Mouse (Mus musculus): ENCODE data around the gene Sumo1. TPM values are rescaled to one million over a fixed set of nuclear protein-coding genes. Genes with fewer than 3 reads are reported as not detected.

Sumo1 gene
- polyA plus RNA-seq, 1 experiment, result 28.5 TPM

DNA sequence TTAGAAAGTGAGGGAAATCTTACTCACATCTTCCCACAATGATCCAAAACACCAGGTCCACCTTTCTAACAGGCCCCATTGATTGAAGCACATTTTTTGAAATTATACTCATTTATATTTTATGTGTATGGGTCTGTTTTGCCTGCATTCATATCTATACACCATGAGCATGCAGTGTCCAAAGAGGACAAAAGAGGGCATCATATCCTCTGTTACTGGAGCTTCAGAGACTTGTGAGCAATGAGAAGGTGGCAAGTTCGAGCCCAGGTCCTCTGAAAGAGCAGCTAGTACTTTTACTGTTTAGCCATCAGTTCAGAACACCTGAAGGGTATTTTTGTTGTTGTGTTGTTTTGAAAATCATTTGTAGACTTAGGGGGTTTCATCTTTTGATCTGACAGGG, 102.4 kb downstream of the Sumo1 start:
- Histone ChIP-seq H3K27ac (ENCODE audit: insufficient read depth, low read depth, low read length) (no peak overlapping the region), H3K4me1 (ENCODE audit: control insufficient read depth, insufficient read depth, low read length) (no peaks in the 10 kb centered on the region), H3K4me3 (ENCODE audit: insufficient read depth, low read depth, low read length) (no peak overlapping the region), H3K27me3 (replicated peaks; ENCODE audit: control insufficient read depth, insufficient read depth, low read length) (no peaks in the 10 kb centered on the region), H3K36me3 (ENCODE audit: control insufficient read depth, insufficient read depth, low read length) (no peaks in the 10 kb centered on the region)
- no peak for DNase-seq
- no peak for TF ChIP-seq POLR2A (IDR thresholded peaks at IDR 0.05; ENCODE audit: low read depth, low read length)
- no peak for TF ChIP-seq CTCF (conservative IDR thresholded peaks at IDR 0.05; ENCODE audit: insufficient read depth, insufficient read length, low read depth, low read length)
- 100% methylated on average over 1 of the region's 1 CpGs for WGBS

DNA sequence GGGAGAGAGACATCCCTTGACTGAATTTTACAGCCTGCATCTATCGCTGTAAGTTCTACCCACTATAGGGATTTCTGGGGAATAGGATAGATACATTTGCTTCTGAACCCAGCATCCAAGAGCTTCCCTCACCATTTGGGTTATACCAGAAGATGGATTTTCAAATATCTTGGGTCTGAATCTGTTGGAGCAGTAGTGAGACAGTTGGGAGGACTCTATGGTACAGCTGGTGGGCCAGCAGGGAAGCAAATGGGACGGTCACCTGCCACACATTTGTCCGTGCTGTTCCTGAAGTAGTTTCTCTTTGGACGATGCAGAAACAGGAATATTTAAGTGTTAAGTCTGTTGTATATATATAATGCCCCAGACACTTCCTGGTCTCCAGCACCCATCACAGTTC, 103.1 kb downstream of the Sumo1 start:
- Histone ChIP-seq H3K4me1 (ENCODE audit: control insufficient read depth, insufficient read depth, low read length) (no peaks in the 10 kb centered on the region), H3K4me3 (ENCODE audit: insufficient read depth, low read depth, low read length) (no peak overlapping the region), H3K36me3 (ENCODE audit: control insufficient read depth, insufficient read depth, low read length) (no peaks in the 10 kb centered on the region), H3K27me3 (replicated peaks; ENCODE audit: control insufficient read depth, insufficient read depth, low read length) (no peaks in the 10 kb centered on the region), H3K27ac (ENCODE audit: insufficient read depth, low read depth, low read length) (no peak overlapping the region)
- 89% methylated on average over 4 of the region's 4 CpGs for WGBS
- no peak for DNase-seq
- TF ChIP-seq POLR2A (IDR thresholded peaks at IDR 0.05; ENCODE audit: low read depth, low read length) (no peak), CTCF (conservative IDR thresholded peaks at IDR 0.05; ENCODE audit: insufficient read depth, insufficient read length, low read depth, low read length) (no peak)

DNA sequence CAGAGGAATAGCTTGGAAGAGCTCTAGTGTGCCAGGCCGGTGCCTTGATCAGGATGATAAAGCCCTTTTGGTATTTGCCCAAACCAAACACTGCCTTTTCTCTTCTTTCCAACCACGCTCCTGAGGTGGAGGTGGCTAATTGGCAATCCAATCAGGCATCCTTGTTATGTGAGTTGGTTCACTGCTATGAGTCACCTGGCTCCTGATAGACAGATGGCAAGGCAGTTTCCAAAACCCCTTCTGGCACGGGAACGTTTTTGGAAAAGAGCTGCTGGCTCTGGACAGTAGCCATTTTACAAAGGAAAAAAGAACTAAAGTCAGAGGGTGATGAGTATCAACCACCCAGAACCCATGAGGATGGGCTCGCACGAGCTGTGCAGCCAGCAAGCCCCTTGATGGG, 103.7 kb downstream of the Sumo1 start:
- no peak for TF ChIP-seq CTCF (conservative IDR thresholded peaks at IDR 0.05; ENCODE audit: insufficient read depth, insufficient read length, low read depth, low read length)
- no peak for TF ChIP-seq POLR2A (IDR thresholded peaks at IDR 0.05; ENCODE audit: low read depth, low read length)
- Histone ChIP-seq H3K27ac (ENCODE audit: insufficient read depth, low read depth, low read length) (no peak overlapping the region), H3K27me3 (replicated peaks; ENCODE audit: control insufficient read depth, insufficient read depth, low read length) (no peaks in the 10 kb centered on the region), H3K36me3 (ENCODE audit: control insufficient read depth, insufficient read depth, low read length) (no peaks in the 10 kb centered on the region), H3K4me3 (ENCODE audit: insufficient read depth, low read depth, low read length) (no peak overlapping the region), H3K4me1 (ENCODE audit: control insufficient read depth, insufficient read depth, low read length) (no peaks in the 10 kb centered on the region)
- WGBS, result 76% methylated on average over 6 of the region's 6 CpGs
- DNase-seq, result no peak

DNA sequence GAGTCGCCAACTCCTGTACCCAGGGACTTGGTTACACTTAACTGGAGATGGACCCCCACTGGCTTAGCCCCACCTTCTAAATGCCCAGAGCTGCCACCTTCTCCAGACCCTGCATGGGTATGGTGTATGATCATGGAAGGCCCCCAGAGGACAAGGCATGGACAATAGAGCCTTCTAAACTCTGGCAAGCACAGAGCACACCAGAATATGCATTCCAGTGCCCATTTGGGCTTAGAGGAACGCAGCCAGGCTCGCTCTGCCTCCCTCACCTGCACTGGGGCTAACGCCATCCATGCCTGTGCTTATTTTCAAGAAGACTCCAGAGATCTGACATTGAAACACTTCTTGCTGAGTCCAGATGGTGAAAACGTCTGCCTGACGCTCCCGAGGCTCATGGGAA, 104.4 kb downstream of the Sumo1 start:
- DNase-seq, result no peak
- WGBS, result 74% methylated on average over 7 of the region's 7 CpGs
- Histone ChIP-seq H3K4me3 (ENCODE audit: insufficient read depth, low read depth, low read length) (no peak overlapping the region), H3K27ac (ENCODE audit: insufficient read depth, low read depth, low read length) (no peak overlapping the region), H3K27me3 (replicated peaks; ENCODE audit: control insufficient read depth, insufficient read depth, low read length) (no peaks in the 10 kb centered on the region), H3K36me3 (ENCODE audit: control insufficient read depth, insufficient read depth, low read length) (no peaks in the 10 kb centered on the region), H3K4me1 (ENCODE audit: control insufficient read depth, insufficient read depth, low read length) (no peaks in the 10 kb centered on the region)
- TF ChIP-seq POLR2A (IDR thresholded peaks at IDR 0.05; ENCODE audit: low read depth, low read length) (no peak), CTCF (conservative IDR thresholded peaks at IDR 0.05; ENCODE audit: insufficient read depth, insufficient read length, low read depth, low read length) (no peak)

DNA sequence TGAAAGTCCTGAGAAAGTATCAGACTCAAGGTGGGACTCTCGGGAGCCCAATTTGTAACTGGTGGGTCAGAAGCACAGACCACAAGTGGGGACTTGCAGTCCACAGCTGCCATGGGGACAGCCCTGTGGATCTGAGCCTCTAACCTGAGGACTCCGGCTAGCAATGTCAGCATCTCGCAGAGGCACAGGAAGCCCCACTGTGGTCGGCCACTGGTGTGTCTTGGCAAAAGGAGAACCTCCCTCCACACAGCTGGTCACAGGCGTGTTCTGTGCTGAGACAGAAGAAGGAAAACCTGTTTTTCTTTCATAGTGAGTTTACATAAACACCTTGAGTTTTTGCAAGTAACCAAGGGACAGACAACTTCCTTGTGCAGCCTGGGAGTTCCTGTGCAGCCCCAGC, 104.8 kb downstream of the Sumo1 start:
- 69% methylated on average over 5 of the region's 5 CpGs for WGBS
- Histone ChIP-seq H3K4me1 (ENCODE audit: control insufficient read depth, insufficient read depth, low read length) (no peaks in the 10 kb centered on the region), H3K27ac (ENCODE audit: insufficient read depth, low read depth, low read length) (no peak overlapping the region), H3K36me3 (ENCODE audit: control insufficient read depth, insufficient read depth, low read length) (no peaks in the 10 kb centered on the region), H3K27me3 (replicated peaks; ENCODE audit: control insufficient read depth, insufficient read depth, low read length) (no peaks in the 10 kb centered on the region), H3K4me3 (ENCODE audit: insufficient read depth, low read depth, low read length) (no peak overlapping the region)
- TF ChIP-seq CTCF (conservative IDR thresholded peaks at IDR 0.05; ENCODE audit: insufficient read depth, insufficient read length, low read depth, low read length), result no peak
- DNase-seq, result no peak

DNA sequence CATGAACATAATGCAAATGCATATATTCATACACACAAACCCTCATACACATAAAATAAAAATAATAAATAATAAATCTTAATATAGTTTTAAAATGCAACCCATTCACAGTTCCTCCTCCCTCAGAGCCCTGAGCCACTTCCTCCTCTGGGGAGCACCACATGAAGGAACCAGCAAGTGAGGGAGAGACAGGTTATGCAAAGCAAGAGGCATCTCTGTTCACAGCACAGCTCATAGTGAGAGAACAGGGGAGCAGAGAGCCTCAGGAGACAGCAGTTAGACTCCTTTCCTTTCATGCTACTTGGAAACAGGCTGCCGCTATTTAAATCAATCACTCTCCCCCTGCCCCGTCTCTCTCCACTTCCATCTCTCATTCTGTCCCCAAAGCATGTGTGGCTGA, 107.1 kb downstream of the Sumo1 start:
- Histone ChIP-seq H3K27ac (ENCODE audit: insufficient read depth, low read depth, low read length) (no peak overlapping the region), H3K4me3 (ENCODE audit: insufficient read depth, low read depth, low read length) (no peak overlapping the region), H3K4me1 (ENCODE audit: control insufficient read depth, insufficient read depth, low read length) (no peaks in the 10 kb centered on the region), H3K27me3 (replicated peaks; ENCODE audit: control insufficient read depth, insufficient read depth, low read length) (no peaks in the 10 kb centered on the region), H3K36me3 (ENCODE audit: control insufficient read depth, insufficient read depth, low read length) (no peaks in the 10 kb centered on the region)
- no peak for TF ChIP-seq CTCF (conservative IDR thresholded peaks at IDR 0.05; ENCODE audit: insufficient read depth, insufficient read length, low read depth, low read length)
- TF ChIP-seq POLR2A (IDR thresholded peaks at IDR 0.05; ENCODE audit: low read depth, low read length), result no peak
- WGBS, result 85% methylated on average over 2 of the region's 2 CpGs
- DNase-seq, result no peak

DNA sequence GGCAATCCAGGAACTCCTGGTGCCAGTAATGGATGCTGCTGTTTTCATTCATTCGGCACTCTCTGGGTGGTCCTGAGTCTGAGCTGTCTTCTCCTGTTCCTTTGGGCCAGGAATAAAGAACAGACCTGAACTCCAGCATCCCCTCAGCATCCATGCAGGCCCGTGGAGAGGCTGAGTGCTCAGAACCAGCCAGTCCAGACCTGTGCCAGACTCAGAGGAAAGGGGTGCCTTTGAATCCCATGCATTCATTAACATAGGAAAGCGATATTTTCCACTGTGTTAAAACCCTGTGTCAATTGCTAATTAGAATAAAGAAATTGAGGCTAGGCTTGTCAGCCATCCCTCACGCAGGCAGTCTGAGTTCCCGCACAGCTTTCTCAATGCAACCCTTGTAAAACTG, 116.9 kb downstream of the Sumo1 start:
- H3K36me3 ChIP-seq (ENCODE audit: control insufficient read depth, insufficient read depth, low read length), result no peaks in the 10 kb centered on the region
- H3K27me3 ChIP-seq (replicated peaks; ENCODE audit: control insufficient read depth, insufficient read depth, low read length), result no peaks in the 10 kb centered on the region
- WGBS, result 70% methylated on average over 5 of the region's 5 CpGs
- no peaks in the 10 kb centered on the region for H3K4me1 ChIP-seq (ENCODE audit: control insufficient read depth, insufficient read depth, low read length)
- TF ChIP-seq POLR2A (IDR thresholded peaks at IDR 0.05; ENCODE audit: low read depth, low read length) (no peak), CTCF (conservative IDR thresholded peaks at IDR 0.05; ENCODE audit: insufficient read depth, insufficient read length, low read depth, low read length) (no peak)
- H3K4me3 ChIP-seq (ENCODE audit: insufficient read depth, low read depth, low read length), result no peak overlapping the region
- no peak for DNase-seq
- H3K27ac ChIP-seq (ENCODE audit: insufficient read depth, low read depth, low read length), result no peak overlapping the region

DNA sequence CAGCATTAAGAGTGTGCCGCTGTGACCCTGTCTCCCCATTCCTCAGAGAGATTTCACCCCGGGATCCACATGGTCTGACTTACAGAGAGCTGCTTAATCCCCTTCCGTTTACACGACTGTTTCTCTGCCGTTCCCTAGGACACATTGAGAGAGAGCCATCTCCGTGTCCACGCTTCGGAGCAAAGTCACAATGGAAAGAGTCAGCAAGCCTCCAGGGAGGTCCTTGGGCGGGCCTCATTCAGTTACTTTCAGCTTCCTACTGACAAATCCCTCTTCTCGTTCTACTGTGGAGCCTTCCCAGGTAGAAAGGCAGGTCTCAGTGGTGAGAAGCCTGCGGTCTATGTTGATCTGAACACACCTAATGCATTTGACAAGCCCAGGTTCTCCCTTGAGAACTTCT, 119.6 kb downstream of the Sumo1 start:
- Histone ChIP-seq H3K27ac (ENCODE audit: insufficient read depth, low read depth, low read length) (no peak overlapping the region), H3K4me3 (ENCODE audit: insufficient read depth, low read depth, low read length) (no peak overlapping the region), H3K27me3 (replicated peaks; ENCODE audit: control insufficient read depth, insufficient read depth, low read length) (no peaks in the 10 kb centered on the region), H3K4me1 (ENCODE audit: control insufficient read depth, insufficient read depth, low read length) (no peaks in the 10 kb centered on the region), H3K36me3 (ENCODE audit: control insufficient read depth, insufficient read depth, low read length) (no peaks in the 10 kb centered on the region)
- WGBS, result 84% methylated on average over 11 of the region's 11 CpGs
- no peak for DNase-seq
- no peak for TF ChIP-seq POLR2A (IDR thresholded peaks at IDR 0.05; ENCODE audit: low read depth, low read length)
